In genomic region chr5:115134234-115135165, GRCm38 (mm10) we compare ENCODE assay signal across 8 mouse cellular contexts. TPM values are rescaled to one million over a fixed set of nuclear protein-coding genes. Genes with fewer than 3 reads are reported as not detected.
A peak's percentile ranks its signal among the peaks of the same experiment; 100 is the strongest.
DNase-seq lines count a peak whose midpoint lies in the region; ATAC-seq lines count a peak whose summit lies in the region.

Unc119b (minus strand) TSS chr5:115134975.

- no peaks in the 10 kb centered on the region for H3K4me1 ChIP-seq in embryonic facial prominence, embryonic 11.5 days (ENCODE audit: control insufficient read depth, insufficient read depth, low read length)
- H3K4me1 ChIP-seq in midbrain, embryonic 11.5 days (ENCODE audit: control insufficient read depth, insufficient read depth, low read length) = peaks cover 8% of the 10 kb centered on the region

- H3K27ac ChIP-seq in embryonic facial prominence, embryonic 11.5 days (replicated peaks; ENCODE audit: low read depth, low read length) = no peak within 1 kb of the TSS
- no peak within 1 kb of the TSS; the same call in 1 of the 2 replicates for H3K27ac ChIP-seq in midbrain, embryonic 11.5 days (ENCODE audit: low read depth, low read length)

- peak; percentile 85 for ATAC-seq in embryonic facial prominence, embryonic 11.5 days (replicated peaks; ENCODE audit: insufficient number of reproducible peaks, low FRiP score, low TSS enrichment, low read depth)
- ATAC-seq in granulocyte monocyte progenitor cell, adult 5-6 weeks (replicated peaks; ENCODE audit: poor library complexity, severe bottlenecking) = peak; percentile 95
- ATAC-seq in midbrain, embryonic 11.5 days (ENCODE audit: low FRiP score) = peak; percentile 94

- H3K36me3 ChIP-seq in embryonic facial prominence, embryonic 11.5 days (replicated peaks; ENCODE audit: control insufficient read depth, insufficient read depth, low read depth, low read length) = no peaks in the 10 kb centered on the region; the same call in 1 of the 2 replicates
- H3K36me3 ChIP-seq in midbrain, embryonic 11.5 days (ENCODE audit: control insufficient read depth, insufficient read depth, low read length) = 0 out of 2 replicates have a peak, but pooled peaks cover 2% of the 10 kb centered on the region

- WGBS in embryonic facial prominence, embryonic 11.5 days = 0% methylated on average over 58 of the region's 81 CpGs
- WGBS in midbrain, embryonic 11.5 days = under 1% methylated on average over 54 of the region's 81 CpGs

- H3K9ac ChIP-seq in embryonic facial prominence, embryonic 11.5 days (replicated peaks; ENCODE audit: low read length) = peak within 1 kb of the TSS; percentile 90
- H3K9ac ChIP-seq in midbrain, embryonic 11.5 days (ENCODE audit: low read length) = peak within 1 kb of the TSS; percentile 91

- DNase-seq in adrenal gland, postnatal 25 days = peak; percentile 90
- DNase-seq in embryonic facial prominence, embryonic 11.5 days (ENCODE audit: low spot score) = peak; percentile 93
- peak; percentile 90 for DNase-seq in kidney, adult 11 months
- DNase-seq in left cerebral cortex, postnatal 4 days = peak; percentile 90
- peak; percentile 99 for DNase-seq in midbrain, embryonic 11.5 days (ENCODE audit: low spot score, missing footprints)
- DNase-seq in right cerebral cortex, postnatal 4 days = peak; percentile 82
- peak; percentile 87 for DNase-seq in yolk sac, embryonic 10.5 days (ENCODE audit: low spot score)

- intact Hi-C loops in left cerebral cortex, postnatal 4 days (cut with DNase I) = no loop called here

- peak within 1 kb of the TSS; percentile 85 for H3K4me2 ChIP-seq in embryonic facial prominence, embryonic 11.5 days (ENCODE audit: low read depth, low read length)
- H3K4me2 ChIP-seq in midbrain, embryonic 11.5 days = peak within 1 kb of the TSS; percentile 93

- H3K9me3 ChIP-seq in embryonic facial prominence, embryonic 11.5 days (replicated peaks; ENCODE audit: control insufficient read depth, low read length) = no peaks in the 10 kb centered on the region
- no peaks in the 10 kb centered on the region for H3K9me3 ChIP-seq in midbrain, embryonic 11.5 days (ENCODE audit: control insufficient read depth, low read length)

- peak within 1 kb of the TSS; percentile 84 for H3K4me3 ChIP-seq in embryonic facial prominence, embryonic 11.5 days (ENCODE audit: low read depth, low read length)
- H3K4me3 ChIP-seq in midbrain, embryonic 11.5 days (ENCODE audit: low read depth, low read length) = peak within 1 kb of the TSS; percentile 97

- no peaks in the 10 kb centered on the region for H3K27me3 ChIP-seq in embryonic facial prominence, embryonic 11.5 days (ENCODE audit: control insufficient read depth, insufficient read depth, low read length)
- no peaks in the 10 kb centered on the region for H3K27me3 ChIP-seq in midbrain, embryonic 11.5 days (ENCODE audit: control insufficient read depth, insufficient read depth, low read length)

RNA-seq across cellular contexts. Expression of gene Unc119b, which starts in this region (rescaled TPM):
- total RNA-seq in adrenal gland, postnatal 25 days (2021) = 36.2 and 41.3 TPM in 2 replicates
- 49.6 and 53.0 TPM in 2 replicates for polyA plus RNA-seq in embryonic facial prominence, embryonic 11.5 days (2014; fragmentation: Nextera tagmentation; extraction: Ambion mirVana)
- total RNA-seq in granulocyte monocyte progenitor cell, adult 5-6 weeks (2014; fragmentation: Nextera tagmentation) = 12.5 and 16.4 TPM in 2 replicates
- total RNA-seq in granulocyte monocyte progenitor cell, adult 5-6 weeks (2017) = 8.1 and 10.3 TPM in 2 replicates
- 10 to 100 TPM; 22.4 to 25.6 TPM for total RNA-seq in left cerebral cortex, postnatal 4 days (2021)
- 55.1 and 64.6 TPM in 2 replicates for polyA plus RNA-seq in midbrain, embryonic 11.5 days (2014; fragmentation: Nextera tagmentation; extraction: Ambion mirVana)
